Mouse (Mus musculus): ENCODE measurements at regions not wholly inside any gene's neighbourhood (a gene's known extent, or its start where the extent isn't known, plus 50 kb on each side); places are given as distances from the start of the nearest gene placed in this dataset.

GRCm38 (mm10) chr6:143620583-143620982, 453.6 kb downstream of the Etnk1 start:
- DNase-seq (ENCODE audit: low read depth, low spot score) = no peak

- DNase-seq (ENCODE audit: low read depth, low spot score) = no peak
These were observed 455.1 kb downstream of the Etnk1 start for GRCm38 (mm10) chr6:143622161-143622560.

DNA sequence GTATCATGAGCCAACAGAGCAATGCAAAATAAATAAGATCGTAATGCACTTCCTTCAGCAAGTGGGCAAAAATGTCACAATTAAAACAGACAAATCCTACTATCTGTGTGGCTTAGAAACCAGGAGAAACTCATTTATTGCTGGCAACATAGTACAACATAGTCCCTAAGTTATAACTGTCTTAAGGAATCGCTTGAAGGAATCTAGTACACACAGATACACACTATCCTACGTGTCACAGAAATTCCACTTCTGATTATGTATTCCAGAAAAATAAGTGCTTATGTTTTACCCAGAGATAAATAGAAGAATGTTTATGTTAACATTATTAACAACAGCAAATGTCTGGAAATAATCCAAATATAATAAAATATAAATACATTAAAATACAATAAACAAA, 457.9 kb downstream of the Etnk1 start:
- DNase-seq (ENCODE audit: low read depth, low spot score) = no peak

GRCm38 (mm10) chr6:143631581-143631980, 464.6 kb downstream of the Etnk1 start:
- DNase-seq (ENCODE audit: low read depth, low spot score) = no peak

DNA sequence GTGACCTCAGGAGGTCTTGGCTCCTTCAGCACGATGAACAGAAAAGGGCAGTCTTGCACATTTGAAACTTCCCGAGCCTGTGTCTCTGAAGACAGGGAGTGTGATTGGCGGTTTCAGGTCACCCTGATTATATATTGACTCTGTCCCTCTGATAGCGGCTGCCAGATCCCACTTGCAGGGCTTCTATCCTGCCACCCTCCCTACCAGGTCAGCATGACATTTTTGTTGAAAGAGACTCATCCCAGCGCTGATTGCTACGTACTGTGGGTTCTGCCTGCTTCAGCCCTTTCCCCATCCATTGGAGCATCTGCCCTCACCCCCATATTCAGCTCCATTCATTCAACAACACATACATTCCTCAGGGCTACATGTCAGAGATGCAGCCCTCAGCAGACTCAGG, 466.7 kb downstream of the Etnk1 start:
- DNase-seq (ENCODE audit: low read depth, low spot score) = no peak

GRCm38 (mm10) chr6:143634334-143634733, 467.3 kb downstream of the Etnk1 start:
- DNase-seq (ENCODE audit: low read depth, low spot score) = no peak

DNA sequence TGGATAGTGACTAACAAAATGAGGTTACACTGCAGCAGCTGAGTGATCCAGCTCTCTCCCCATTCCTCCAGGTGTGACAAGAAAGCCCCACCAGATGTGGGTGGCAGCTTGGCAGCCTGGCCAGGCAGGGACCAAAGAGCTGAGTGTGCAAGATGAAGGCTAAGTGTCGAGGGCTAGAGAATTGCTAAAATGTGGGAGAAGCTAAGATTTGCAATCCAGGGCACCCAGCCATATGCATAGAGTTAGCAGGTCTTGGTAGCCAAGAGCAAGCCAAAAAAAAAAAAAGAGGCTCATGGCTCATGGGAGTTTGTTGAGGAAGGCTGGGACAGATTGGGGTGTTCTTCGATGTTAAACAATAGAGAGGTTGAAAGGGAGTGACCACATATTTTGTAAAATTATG, 468.0 kb downstream of the Etnk1 start:
- DNase-seq (ENCODE audit: low read depth, low spot score) = no peak

DNA sequence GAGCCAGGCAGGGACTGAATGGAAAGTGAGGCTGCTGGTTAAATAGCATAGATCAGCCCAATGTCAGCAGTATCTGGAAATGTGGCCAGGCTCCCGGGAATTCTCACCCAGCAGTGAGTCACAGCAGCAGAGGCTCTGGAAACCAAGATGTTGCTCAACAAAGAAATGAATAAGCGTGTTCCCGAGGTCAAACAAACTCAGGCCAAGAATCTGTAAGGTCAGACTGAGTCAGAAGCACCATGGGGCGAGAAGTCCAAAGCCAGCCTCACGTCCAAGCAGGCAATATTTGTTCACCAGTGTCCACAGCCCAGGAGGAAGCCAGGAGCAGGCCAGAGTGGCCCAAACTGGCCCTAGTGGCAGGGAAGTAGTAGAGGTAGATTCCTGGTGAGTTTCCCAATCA, 473.6 kb downstream of the Etnk1 start:
- no peak for DNase-seq (ENCODE audit: low read depth, low spot score)

- DNase-seq (ENCODE audit: low read depth, low spot score) = no peak
These were observed 475.0 kb downstream of the Etnk1 start for GRCm38 (mm10) chr6:143642052-143642451.

DNA sequence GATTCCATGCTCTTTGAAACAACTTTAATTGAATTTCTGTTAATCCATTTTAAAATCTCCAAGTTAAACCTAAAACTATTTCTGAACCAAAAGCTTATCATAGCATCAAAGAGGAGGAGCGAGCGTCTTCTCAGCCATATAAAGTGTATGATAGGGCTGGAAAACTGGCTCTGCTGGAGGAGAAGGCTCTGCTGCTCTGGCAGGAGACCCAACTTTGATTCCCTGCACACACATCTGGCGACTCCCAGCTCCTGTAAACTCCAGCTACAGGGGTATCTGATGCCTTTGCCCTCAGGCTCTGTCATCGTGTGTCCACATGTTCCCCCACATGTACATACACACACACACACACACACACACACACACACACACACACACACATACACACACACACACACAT, 479.0 kb downstream of the Etnk1 start:
- DNase-seq (ENCODE audit: low read depth, low spot score) = no peak

GRCm38 (mm10) chr6:143648501-143648900, 481.5 kb downstream of the Etnk1 start:
- no peak for DNase-seq (ENCODE audit: low read depth, low spot score)

GRCm38 (mm10) chr6:143656576-143656975, 489.6 kb downstream of the Etnk1 start:
- no peak for DNase-seq (ENCODE audit: low read depth, low spot score)

DNA sequence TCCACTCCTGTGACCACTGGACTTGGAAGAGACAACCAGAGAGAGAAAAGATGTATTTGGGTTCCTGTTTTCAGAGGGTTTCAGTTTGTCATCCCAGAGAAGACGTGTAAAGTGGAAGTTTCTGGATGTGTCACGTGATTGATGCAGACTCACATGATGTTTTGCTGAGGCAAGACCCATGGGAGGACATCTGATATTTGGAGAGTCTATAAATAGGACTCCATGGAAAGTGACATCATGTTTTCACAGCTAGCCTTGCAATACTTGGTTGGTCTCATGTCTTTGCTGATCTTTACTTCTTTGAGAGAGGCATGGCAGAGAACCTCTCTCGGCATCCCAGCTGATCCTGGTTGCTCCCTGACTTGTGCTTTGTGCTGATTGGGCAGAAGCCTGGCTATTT, 493.8 kb downstream of the Etnk1 start:
- no peak for DNase-seq (ENCODE audit: low read depth, low spot score)

DNA sequence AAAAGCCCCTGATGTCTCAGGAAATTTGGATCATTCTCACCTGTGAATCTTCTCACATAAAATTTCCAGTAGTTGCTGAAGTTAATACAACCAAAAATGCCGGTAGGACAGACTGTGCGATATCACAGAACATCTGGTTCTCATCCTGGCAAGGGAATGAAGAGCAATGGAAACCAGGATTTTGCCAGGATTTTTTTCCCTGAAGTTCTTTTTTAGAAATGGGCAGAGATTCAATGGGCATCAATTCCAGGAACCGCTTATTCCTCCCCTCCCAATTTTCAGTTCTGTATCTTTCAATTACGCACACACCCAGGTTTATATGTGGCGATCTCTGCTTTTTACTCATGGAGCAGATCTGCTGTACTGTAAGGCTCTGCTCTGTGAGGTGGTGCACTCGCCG, 496.3 kb downstream of the Etnk1 start:
- no peak for DNase-seq (ENCODE audit: low read depth, low spot score)

- DNase-seq (ENCODE audit: low read depth, low spot score) = no peak
These were observed 498.4 kb downstream of the Etnk1 start for GRCm38 (mm10) chr6:143665374-143665773.

GRCm38 (mm10) chr6:143668551-143668950, 501.5 kb downstream of the Etnk1 start:
- DNase-seq (ENCODE audit: low read depth, low spot score) = no peak

GRCm38 (mm10) chr6:143669446-143670130, 502.6 kb downstream of the Etnk1 start:
- no peak for DNase-seq (ENCODE audit: low read depth, low spot score)

DNA sequence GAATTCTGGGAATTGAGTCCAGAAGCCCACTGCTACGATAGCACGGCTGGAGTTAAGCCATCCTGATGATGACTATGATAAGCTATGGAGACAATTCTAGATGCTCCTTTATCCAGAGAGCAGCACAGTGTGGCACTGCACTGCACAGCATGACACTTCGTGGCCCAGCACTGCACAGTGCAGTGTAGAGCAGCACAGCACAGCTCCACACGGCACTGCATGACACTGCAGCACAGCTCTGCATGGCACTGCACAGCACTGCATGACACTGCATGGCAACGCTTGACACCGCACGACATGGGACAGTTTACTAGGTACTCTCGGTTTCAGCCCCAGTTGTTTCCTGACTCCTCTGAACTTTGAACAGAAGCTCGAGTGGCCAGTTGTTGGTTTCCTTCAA, 523.1 kb downstream of the Etnk1 start:
- DNase-seq (ENCODE audit: low read depth, low spot score) = no peak

GRCm38 (mm10) chr6:143690866-143691265, 523.8 kb downstream of the Etnk1 start:
- DNase-seq (ENCODE audit: low read depth, low spot score) = no peak

GRCm38 (mm10) chr6:143697997-143698396, 531.0 kb downstream of the Etnk1 start:
- DNase-seq (ENCODE audit: low read depth, low spot score) = no peak

GRCm38 (mm10) chr6:143703984-143704383, 537.0 kb downstream of the Etnk1 start:
- no peak for DNase-seq (ENCODE audit: low read depth, low spot score)

DNA sequence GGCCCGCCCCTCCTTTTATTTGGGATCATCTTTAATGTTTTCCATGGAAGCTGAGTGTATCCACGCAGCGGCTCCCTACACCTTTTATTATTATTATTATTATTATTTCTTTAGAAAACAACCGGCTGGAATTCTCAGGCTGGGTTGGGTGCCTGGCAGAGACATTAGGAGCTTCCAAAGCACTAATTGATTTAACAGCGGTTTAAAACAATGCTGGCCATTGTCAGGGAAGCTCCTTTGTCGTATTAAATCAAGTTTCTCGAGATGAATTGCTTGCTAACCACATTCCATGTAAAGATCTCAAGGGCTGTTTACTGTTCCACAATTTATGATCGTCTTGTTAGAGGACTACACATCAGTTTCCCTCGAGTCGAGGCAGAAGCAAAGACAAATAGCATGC, 539.4 kb downstream of the Etnk1 start:
- no peak for DNase-seq (ENCODE audit: low read depth, low spot score)

DNA sequence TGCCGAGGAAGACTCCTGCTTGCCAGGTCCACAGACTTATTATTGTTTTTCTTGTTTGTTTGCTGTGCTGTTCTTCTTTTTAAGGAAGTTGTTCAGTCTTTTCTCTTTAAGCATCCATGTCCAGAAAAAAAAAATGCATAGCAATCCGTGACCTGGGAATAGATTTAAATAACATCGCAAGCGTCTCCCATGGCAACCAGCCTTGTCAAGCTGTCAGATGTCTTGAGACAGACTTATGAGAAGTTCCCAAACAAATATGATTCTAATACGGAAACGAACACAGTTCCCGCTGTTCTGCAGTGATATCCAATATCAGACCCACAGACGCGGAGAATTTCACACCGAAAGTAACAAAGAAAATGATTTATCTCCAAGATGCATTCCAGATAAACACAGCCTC, 547.4 kb downstream of the Etnk1 start:
- DNase-seq (ENCODE audit: low read depth, low spot score) = no peak

GRCm38 (mm10) chr6:143750074-143750473, 583.1 kb downstream of the Etnk1 start:
- no peak for DNase-seq (ENCODE audit: low read depth, low spot score)
